Mouse (Mus musculus): ENCODE results near the gene Slc25a39. TPM values are rescaled to one million over a fixed set of nuclear protein-coding genes. Genes with fewer than 3 reads are reported as not detected.
A peak's percentile ranks its signal among the peaks of the same experiment; 100 is the strongest.

The Slc25a39 gene
- polyA plus RNA-seq, 1 experiment from 2014 or later = 174 TPM

DNA sequence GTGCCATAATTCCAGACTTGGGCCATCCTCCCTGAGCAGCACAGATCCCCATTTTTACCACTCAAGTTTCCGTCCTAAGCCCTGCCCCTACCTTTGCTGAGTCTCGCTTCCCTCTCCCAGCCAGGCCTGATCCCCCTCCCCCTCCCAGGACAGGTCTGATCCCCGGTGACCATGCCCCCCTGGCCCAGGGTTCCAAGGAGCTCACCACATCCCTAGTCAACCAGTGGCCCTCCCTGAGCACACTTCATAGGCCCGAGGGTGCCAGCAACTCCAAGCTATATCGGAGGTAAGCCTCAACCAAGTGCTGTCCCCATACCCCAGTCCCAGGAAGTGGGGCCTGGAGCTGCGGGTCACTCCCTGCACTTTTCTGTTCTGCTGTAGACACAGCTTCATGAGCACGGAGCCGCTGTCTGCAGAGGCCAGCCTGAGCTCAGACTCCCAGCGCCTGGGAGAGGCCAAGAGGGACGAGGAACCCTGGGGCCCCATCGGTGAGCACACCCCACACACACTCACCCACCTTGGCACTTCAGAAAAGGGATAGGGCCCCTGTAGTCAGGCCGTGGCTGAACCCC, 7.1 kb downstream of the Slc25a39 start:
- Histone ChIP-seq H3K4me3 (replicated peaks) (no peak overlapping the region), H3K27ac (no peak overlapping the region), H3K9me3 (no peaks in the 10 kb centered on the region), H3K4me1 (replicated peaks) (peaks cover 13% of the 10 kb centered on the region), H3K27me3 (peaks cover 69% of the 10 kb centered on the region), H3K4me2 (no peak overlapping the region), H3K9ac (replicated peaks) (no peak overlapping the region; the same call in 1 of the 2 replicates), H3K36me3 (peaks cover 36% of the 10 kb centered on the region)
- no peak for ATAC-seq (ENCODE audit: insufficient number of reproducible peaks, insufficient read depth, low FRiP score, low TSS enrichment, low read depth)
- WGBS = 23% methylated on average over 12 of the region's 12 CpGs

- Histone ChIP-seq H3K4me1 (replicated peaks) (peaks cover 17% of the 10 kb centered on the region), H3K36me3 (peaks cover 30% of the 10 kb centered on the region), H3K9ac (replicated peaks) (peak overlapping the region; percentile 35), H3K27ac (no peak overlapping the region), H3K4me3 (replicated peaks) (peak overlapping the region; percentile 38), H3K4me2 (peak overlapping the region; percentile 59), H3K27me3 (peaks cover 78% of the 10 kb centered on the region), H3K9me3 (no peaks in the 10 kb centered on the region)
- WGBS = 2% methylated on average over 34 of the region's 34 CpGs
- ATAC-seq (ENCODE audit: insufficient number of reproducible peaks, insufficient read depth, low FRiP score, low TSS enrichment, low read depth) = no peak
Measured at GRCm38 (mm10) chr11:102399610-102400072, 8.1 kb downstream of the Slc25a39 start.

GRCm38 (mm10) chr11:102399107-102399506, 8.6 kb downstream of the Slc25a39 start:
- Histone ChIP-seq H3K4me2 (peak overlapping the region; percentile 59), H3K36me3 (peaks cover 24% of the 10 kb centered on the region), H3K4me3 (replicated peaks) (peak overlapping the region; percentile 38; the same call in 1 of the 2 replicates), H3K9me3 (no peaks in the 10 kb centered on the region), H3K4me1 (replicated peaks) (peaks cover 21% of the 10 kb centered on the region), H3K27ac (no peak overlapping the region), H3K9ac (replicated peaks) (no peak overlapping the region), H3K27me3 (peaks cover 84% of the 10 kb centered on the region)
- ATAC-seq (ENCODE audit: insufficient number of reproducible peaks, insufficient read depth, low FRiP score, low TSS enrichment, low read depth) = no peak
- 11% methylated on average over 15 of the region's 15 CpGs for WGBS

- Histone ChIP-seq H3K4me3 (replicated peaks) (no peak overlapping the region), H3K9ac (replicated peaks) (no peak overlapping the region), H3K36me3 (peaks cover 15% of the 10 kb centered on the region), H3K4me1 (replicated peaks) (peaks cover 29% of the 10 kb centered on the region), H3K27me3 (peaks cover 86% of the 10 kb centered on the region), H3K4me2 (no peak overlapping the region), H3K27ac (no peak overlapping the region), H3K9me3 (no peaks in the 10 kb centered on the region)
- no peak for ATAC-seq (ENCODE audit: insufficient number of reproducible peaks, insufficient read depth, low FRiP score, low TSS enrichment, low read depth)
- WGBS = 80% methylated on average over 20 of the region's 20 CpGs
Measured at GRCm38 (mm10) chr11:102398007-102398825, 9.5 kb downstream of the Slc25a39 start.

DNA sequence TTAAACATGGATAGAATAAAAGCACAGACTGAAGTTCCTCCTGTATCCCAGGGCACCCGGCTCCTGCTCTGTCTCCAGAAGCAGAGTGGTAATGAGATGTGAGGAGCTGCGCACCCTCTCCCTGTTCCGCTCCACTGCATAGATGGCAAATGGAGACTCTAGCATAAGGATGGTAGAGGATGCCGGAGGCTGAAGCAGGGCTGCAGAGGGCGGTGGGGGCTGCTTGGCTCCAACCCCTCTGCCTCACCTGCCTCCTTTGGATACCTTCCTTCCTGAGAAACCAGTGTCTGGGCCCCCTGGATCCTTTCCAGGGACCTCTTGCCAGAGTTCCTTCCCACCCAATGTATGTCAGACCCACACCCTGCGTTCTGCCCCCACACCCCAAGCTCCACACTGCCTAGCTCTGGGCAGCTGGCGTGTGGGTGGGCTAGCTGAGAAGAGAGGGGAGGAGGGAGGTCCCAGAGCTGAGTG, 11.0 kb downstream of the Slc25a39 start:
- Histone ChIP-seq H3K9ac (replicated peaks) (no peak overlapping the region), H3K4me3 (replicated peaks) (no peak overlapping the region), H3K4me1 (replicated peaks) (peaks cover 36% of the 10 kb centered on the region), H3K27me3 (peaks cover 85% of the 10 kb centered on the region), H3K27ac (no peak overlapping the region), H3K36me3 (0 out of 2 replicates have a peak, but pooled peaks cover under 1% of the 10 kb centered on the region), H3K9me3 (no peaks in the 10 kb centered on the region), H3K4me2 (no peak overlapping the region)
- WGBS = 82% methylated on average over 7 of the region's 7 CpGs
- ATAC-seq (ENCODE audit: insufficient number of reproducible peaks, insufficient read depth, low FRiP score, low TSS enrichment, low read depth) = no peak

DNA sequence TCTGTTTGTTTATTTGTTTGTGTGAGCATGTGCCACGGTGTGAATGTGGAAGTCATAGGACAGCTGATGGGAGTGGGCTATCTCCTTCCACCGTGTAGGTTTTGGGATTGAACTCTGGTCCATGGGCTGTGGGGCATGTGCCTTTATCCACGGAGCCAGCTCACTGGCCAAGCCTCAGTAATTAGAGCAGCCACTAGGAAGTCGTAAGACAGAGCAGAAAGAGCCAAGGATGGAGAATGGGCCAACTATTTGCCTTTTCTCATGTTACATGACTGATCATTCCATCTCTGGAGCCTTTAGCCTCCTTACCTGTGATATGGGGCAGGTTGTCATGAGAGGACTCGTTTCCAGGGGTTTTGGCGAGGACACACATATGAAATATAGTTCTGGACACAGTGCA, 11.5 kb downstream of the Slc25a39 start:
- no peaks in the 10 kb centered on the region for H3K9me3 ChIP-seq
- no peak overlapping the region for H3K27ac ChIP-seq
- peaks cover 36% of the 10 kb centered on the region for H3K4me1 ChIP-seq (replicated peaks)
- H3K36me3 ChIP-seq = no peaks in the 10 kb centered on the region
- no peak overlapping the region for H3K4me2 ChIP-seq
- WGBS = 56% methylated on average over 6 of the region's 6 CpGs
- H3K9ac ChIP-seq (replicated peaks) = no peak overlapping the region
- ATAC-seq (ENCODE audit: insufficient number of reproducible peaks, insufficient read depth, low FRiP score, low TSS enrichment, low read depth) = no peak
- peaks cover 80% of the 10 kb centered on the region for H3K27me3 ChIP-seq
- no peak overlapping the region for H3K4me3 ChIP-seq (replicated peaks)

DNA sequence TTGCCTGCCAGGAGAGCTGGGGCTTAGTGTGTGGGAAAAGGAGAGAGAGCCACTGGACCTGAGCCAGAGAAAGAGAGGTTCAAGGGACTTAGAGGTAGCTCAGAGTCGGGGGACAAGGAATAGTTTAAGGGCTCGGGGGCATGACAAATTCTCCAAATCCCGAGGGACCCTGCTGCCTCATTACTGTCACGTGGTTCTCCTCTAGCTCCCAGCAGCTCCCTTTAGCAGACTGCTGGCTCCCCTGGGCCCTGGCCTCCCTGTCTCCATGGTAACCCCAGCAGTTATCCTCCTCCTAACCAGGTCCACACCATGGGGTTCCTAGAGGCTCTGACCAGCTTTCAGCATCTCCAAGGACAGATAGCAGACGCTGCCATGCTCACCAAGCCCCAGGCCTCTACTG, 12.5 kb downstream of the Slc25a39 start:
- peaks cover 36% of the 10 kb centered on the region for H3K4me1 ChIP-seq (replicated peaks)
- no peaks in the 10 kb centered on the region for H3K36me3 ChIP-seq
- H3K9ac ChIP-seq (replicated peaks) = no peak overlapping the region
- no peak overlapping the region for H3K27ac ChIP-seq
- peaks cover 70% of the 10 kb centered on the region for H3K27me3 ChIP-seq
- no peak overlapping the region for H3K4me2 ChIP-seq
- no peak for ATAC-seq (ENCODE audit: insufficient number of reproducible peaks, insufficient read depth, low FRiP score, low TSS enrichment, low read depth)
- no peaks in the 10 kb centered on the region for H3K9me3 ChIP-seq
- WGBS = 5% methylated on average over 5 of the region's 5 CpGs
- H3K4me3 ChIP-seq (replicated peaks) = no peak overlapping the region

DNA sequence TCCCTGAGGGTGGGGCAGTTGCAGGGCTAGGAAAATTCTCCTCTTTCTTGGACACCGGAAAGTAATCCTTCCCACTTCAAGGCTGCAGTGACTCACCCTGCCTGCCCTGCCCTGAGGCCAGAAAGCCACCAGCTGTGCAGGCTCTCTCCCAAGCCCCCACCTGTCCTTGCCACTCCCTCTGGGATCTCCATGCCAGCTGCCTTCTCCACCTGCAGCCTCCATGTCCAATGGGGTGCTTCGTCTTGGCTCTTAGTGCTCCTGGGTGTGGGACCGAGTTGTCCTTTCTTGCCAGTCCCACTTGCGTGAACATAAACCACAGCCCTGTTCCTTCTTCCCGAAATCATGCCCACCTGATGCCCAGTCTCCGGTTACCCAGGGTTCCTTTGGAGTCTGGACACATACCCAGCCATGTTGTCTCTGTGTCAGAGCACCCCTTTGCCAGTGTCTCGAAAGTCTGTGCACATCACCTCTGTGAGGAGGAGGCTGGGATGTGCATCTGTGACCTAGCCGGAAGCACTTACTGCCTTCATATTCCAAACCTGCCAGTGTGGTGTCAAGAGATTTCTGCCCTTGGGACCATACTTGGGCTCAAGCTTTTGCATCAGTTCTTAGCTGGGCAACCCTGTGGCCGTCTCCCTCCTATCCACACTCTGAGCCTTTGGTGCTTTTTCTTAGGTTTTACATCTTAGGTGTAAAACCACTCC, 13.2 kb downstream of the Slc25a39 start:
- peaks cover 63% of the 10 kb centered on the region for H3K27me3 ChIP-seq
- H3K36me3 ChIP-seq = no peaks in the 10 kb centered on the region
- peak overlapping the region; percentile 90; the same call in 1 of the 2 replicates for H3K4me2 ChIP-seq
- no peak for ATAC-seq (ENCODE audit: insufficient number of reproducible peaks, insufficient read depth, low FRiP score, low TSS enrichment, low read depth)
- no peak overlapping the region for H3K9ac ChIP-seq (replicated peaks)
- no peak overlapping the region for H3K27ac ChIP-seq
- WGBS = 77% methylated on average over 9 of the region's 9 CpGs
- H3K9me3 ChIP-seq = no peaks in the 10 kb centered on the region
- no peak overlapping the region for H3K4me3 ChIP-seq (replicated peaks)
- H3K4me1 ChIP-seq (replicated peaks) = peaks cover 29% of the 10 kb centered on the region

GRCm38 (mm10) chr11:102393719-102394420, 13.9 kb downstream of the Slc25a39 start:
- Histone ChIP-seq H3K9ac (replicated peaks) (peak overlapping the region; percentile 40; the same call in 1 of the 2 replicates), H3K4me2 (peak overlapping the region; percentile 90), H3K4me1 (replicated peaks) (peaks cover 26% of the 10 kb centered on the region), H3K36me3 (no peaks in the 10 kb centered on the region), H3K27me3 (peaks cover 56% of the 10 kb centered on the region), H3K9me3 (no peaks in the 10 kb centered on the region), H3K27ac (no peak overlapping the region), H3K4me3 (replicated peaks) (peak overlapping the region; percentile 44)
- WGBS = 7% methylated on average over 17 of the region's 17 CpGs
- ATAC-seq (ENCODE audit: insufficient number of reproducible peaks, insufficient read depth, low FRiP score, low TSS enrichment, low read depth) = no peak

DNA sequence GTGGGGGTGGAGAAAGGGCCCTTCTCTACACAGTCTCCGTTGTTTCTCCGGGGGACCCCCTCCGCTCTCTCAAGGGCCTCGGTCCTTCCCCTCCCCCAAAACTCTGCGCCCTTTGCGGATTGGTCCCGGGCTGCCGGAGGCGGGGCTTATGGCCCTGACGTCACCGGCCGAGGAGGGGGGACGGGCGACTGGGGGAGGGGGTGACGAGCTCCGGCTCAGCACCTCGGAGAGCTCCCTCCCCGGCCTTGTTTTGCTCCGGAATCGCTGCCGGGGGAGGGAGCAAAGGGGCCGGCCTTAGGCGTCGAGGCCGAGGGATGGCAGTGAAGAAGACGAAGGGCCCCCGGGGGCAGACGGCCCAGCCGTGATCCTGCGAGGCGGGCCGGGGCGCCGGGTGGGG, 14.5 kb downstream of the Slc25a39 start, which contains the start of gene Rundc3a:
Gene Rundc3a, plus strand, starts transcription at position 166 of the 397 bp plus-strand sequence.
- H3K27me3 ChIP-seq = peaks cover 50% of the 10 kb centered on the region
- no peak within 1 kb of the TSS for H3K27ac ChIP-seq
- ATAC-seq (ENCODE audit: insufficient number of reproducible peaks, insufficient read depth, low FRiP score, low TSS enrichment, low read depth) = peak; percentile 86
- under 1% methylated on average over 28 of the region's 34 CpGs for WGBS
- no peaks in the 10 kb centered on the region for H3K9me3 ChIP-seq
- peaks cover 26% of the 10 kb centered on the region for H3K4me1 ChIP-seq (replicated peaks)
- no peaks in the 10 kb centered on the region for H3K36me3 ChIP-seq
- peak within 1 kb of the TSS; percentile 40 for H3K9ac ChIP-seq (replicated peaks)
- H3K4me3 ChIP-seq (replicated peaks) = peak within 1 kb of the TSS; percentile 44
- H3K4me2 ChIP-seq = peak within 1 kb of the TSS; percentile 90

All from limb, embryonic 12.5 days (tissue).